Mouse (Mus musculus): ENCODE results near the gene Mb21d2. TPM values are rescaled to one million over a fixed set of nuclear protein-coding genes. Genes with fewer than 3 reads are reported as not detected.

Mb21d2 gene
- polyA plus RNA-seq, 1 experiment = not detected

- no peak overlapping the region for H3K4me3 ChIP-seq (replicated peaks; ENCODE audit: control insufficient read depth, low read depth, low read length)
- TF ChIP-seq POLR2A (IDR thresholded peaks at IDR 0.05; ENCODE audit: borderline replicate concordance, control insufficient read depth, low read depth, low read length) (no peak), CTCF (IDR thresholded peaks at IDR 0.05; ENCODE audit: control insufficient read depth, insufficient read depth, low read length) (no peak)
- no peak overlapping the region for H3K27ac ChIP-seq (ENCODE audit: control insufficient read depth, insufficient read depth, low read depth, low read length, poor library complexity)
- WGBS = 80% methylated on average over 8 of the region's 8 CpGs
- no peaks in the 10 kb centered on the region for H3K4me1 ChIP-seq (ENCODE audit: control insufficient read depth, insufficient read depth, low read length)
Measured at GRCm38 (mm10) chr16:28824781-28825180, 104.7 kb downstream of the Mb21d2 start.

- no peak overlapping the region for H3K27ac ChIP-seq (ENCODE audit: control insufficient read depth, insufficient read depth, low read depth, low read length, poor library complexity)
- H3K4me1 ChIP-seq (ENCODE audit: control insufficient read depth, insufficient read depth, low read length) = no peaks in the 10 kb centered on the region
- TF ChIP-seq CTCF (IDR thresholded peaks at IDR 0.05; ENCODE audit: control insufficient read depth, insufficient read depth, low read length) = no peak
- TF ChIP-seq POLR2A (IDR thresholded peaks at IDR 0.05; ENCODE audit: borderline replicate concordance, control insufficient read depth, low read depth, low read length) = no peak
- WGBS = 71% methylated on average over 6 of the region's 6 CpGs
- H3K4me3 ChIP-seq (replicated peaks; ENCODE audit: control insufficient read depth, low read depth, low read length) = no peak overlapping the region
Measured at GRCm38 (mm10) chr16:28821774-28822173, 107.7 kb downstream of the Mb21d2 start.

GRCm38 (mm10) chr16:28818749-28819285, 110.7 kb downstream of the Mb21d2 start:
- Histone ChIP-seq H3K4me3 (replicated peaks; ENCODE audit: control insufficient read depth, low read depth, low read length) (no peak overlapping the region), H3K27ac (ENCODE audit: control insufficient read depth, insufficient read depth, low read depth, low read length, poor library complexity) (no peak overlapping the region), H3K4me1 (ENCODE audit: control insufficient read depth, insufficient read depth, low read length) (no peaks in the 10 kb centered on the region)
- WGBS = 66% methylated on average over 5 of the region's 5 CpGs
- TF ChIP-seq POLR2A (IDR thresholded peaks at IDR 0.05; ENCODE audit: borderline replicate concordance, control insufficient read depth, low read depth, low read length) (no peak), CTCF (IDR thresholded peaks at IDR 0.05; ENCODE audit: control insufficient read depth, insufficient read depth, low read length) (no peak)

DNA sequence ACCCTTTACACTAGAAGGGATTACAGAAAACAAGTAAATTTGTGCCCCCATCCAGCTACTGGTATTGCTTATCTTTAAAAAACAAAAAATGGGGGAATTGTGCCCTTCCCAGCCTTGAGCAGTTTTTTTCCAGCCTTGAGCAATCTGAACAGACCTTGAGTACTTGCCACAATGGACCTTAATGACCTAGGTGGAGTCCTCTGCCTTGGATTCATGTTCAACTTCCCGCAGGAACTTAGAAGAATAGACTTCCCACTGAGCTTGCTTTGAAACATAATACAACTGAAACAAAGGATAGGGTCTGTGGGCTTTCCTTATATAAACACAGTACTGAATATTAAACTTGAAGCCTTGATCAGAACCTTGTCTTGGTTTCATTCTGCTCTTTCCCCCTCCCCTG, 116.2 kb downstream of the Mb21d2 start:
- no peak overlapping the region for H3K4me3 ChIP-seq (replicated peaks; ENCODE audit: control insufficient read depth, low read depth, low read length)
- no peak for TF ChIP-seq POLR2A (IDR thresholded peaks at IDR 0.05; ENCODE audit: borderline replicate concordance, control insufficient read depth, low read depth, low read length)
- no peak for TF ChIP-seq CTCF (IDR thresholded peaks at IDR 0.05; ENCODE audit: control insufficient read depth, insufficient read depth, low read length)
- no peak overlapping the region for H3K27ac ChIP-seq (ENCODE audit: control insufficient read depth, insufficient read depth, low read depth, low read length, poor library complexity)
- no peaks in the 10 kb centered on the region for H3K4me1 ChIP-seq (ENCODE audit: control insufficient read depth, insufficient read depth, low read length)
- 87% methylated on average over 1 of the region's 1 CpGs for WGBS

- TF ChIP-seq POLR2A (IDR thresholded peaks at IDR 0.05; ENCODE audit: borderline replicate concordance, control insufficient read depth, low read depth, low read length) (no peak), CTCF (IDR thresholded peaks at IDR 0.05; ENCODE audit: control insufficient read depth, insufficient read depth, low read length) (no peak)
- Histone ChIP-seq H3K27ac (ENCODE audit: control insufficient read depth, insufficient read depth, low read depth, low read length, poor library complexity) (no peak overlapping the region), H3K4me3 (replicated peaks; ENCODE audit: control insufficient read depth, low read depth, low read length) (no peak overlapping the region), H3K4me1 (ENCODE audit: control insufficient read depth, insufficient read depth, low read length) (no peaks in the 10 kb centered on the region)
- WGBS = 65% methylated on average over 1 of the region's 1 CpGs
Measured at GRCm38 (mm10) chr16:28809089-28809488, 120.4 kb downstream of the Mb21d2 start.

DNA sequence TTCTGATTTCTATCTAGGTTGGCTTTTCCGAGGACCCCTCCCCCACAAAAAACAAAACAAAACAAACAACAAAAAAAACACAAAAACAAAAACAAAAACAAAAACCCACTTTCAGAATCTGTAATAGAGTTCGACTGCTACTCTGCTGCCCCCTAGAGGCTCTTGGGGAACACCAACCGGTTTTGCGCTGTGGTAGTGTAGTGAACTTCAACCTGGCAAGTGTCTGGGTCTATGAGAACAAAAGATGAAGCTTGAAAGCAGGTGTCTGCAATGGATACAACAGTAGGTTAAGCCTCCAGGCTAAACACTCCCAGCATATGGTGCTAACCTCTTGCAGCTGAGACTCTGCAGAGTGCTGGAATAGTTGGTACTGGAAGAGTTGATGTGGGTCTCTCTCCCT, 136.4 kb downstream of the Mb21d2 start:
- H3K4me3 ChIP-seq (replicated peaks; ENCODE audit: control insufficient read depth, low read depth, low read length) = no peak overlapping the region
- H3K4me1 ChIP-seq (ENCODE audit: control insufficient read depth, insufficient read depth, low read length) = no peaks in the 10 kb centered on the region
- no peak overlapping the region for H3K27ac ChIP-seq (ENCODE audit: control insufficient read depth, insufficient read depth, low read depth, low read length, poor library complexity)
- TF ChIP-seq CTCF (IDR thresholded peaks at IDR 0.05; ENCODE audit: control insufficient read depth, insufficient read depth, low read length) = peak; percentile 39; the same call in 1 of the 2 replicates
- no peak for TF ChIP-seq POLR2A (IDR thresholded peaks at IDR 0.05; ENCODE audit: borderline replicate concordance, control insufficient read depth, low read depth, low read length)
- 5% methylated on average over 4 of the region's 4 CpGs for WGBS

Other genes starting within 250 kb of the Mb21d2 start
- gene Fgf12, start 176.6 kb downstream of the Mb21d2 start, polyA plus RNA-seq (2011; ENCODE audit: insufficient read depth, insufficient read length, low replicate concordance, missing spikeins) = 0.85 TPM in 1 of 2 replicates, not detected in the other